Mouse (Mus musculus): ENCODE results near the gene Fam151b. TPM values are rescaled to one million over a fixed set of nuclear protein-coding genes. Genes with fewer than 3 reads are reported as not detected.

Gene Fam151b
- polyA plus RNA-seq, 2 experiments: 1.4 TPM; not detected in 1

- DNase-seq (ENCODE audit: low read depth in 3 of 3, low spot score in 3 of 3) (no peak), ATAC-seq (ENCODE audit: insufficient read depth) (peak; percentile 91)
- peak overlapping the region; percentile 66 for H3K9ac ChIP-seq (replicated peaks)
- no peaks in the 10 kb centered on the region for H3K27me3 ChIP-seq (ENCODE audit: control insufficient read depth, insufficient read depth, low read length)
- no peaks in the 10 kb centered on the region for H3K9me3 ChIP-seq (ENCODE audit: control insufficient read depth, low read length)
- H3K36me3 ChIP-seq (replicated peaks; ENCODE audit: control insufficient read depth, insufficient read depth, low read depth): no peaks in the 10 kb centered on the region
- peak overlapping the region; percentile 74 to 82 for H3K4me3 ChIP-seq (ENCODE audit: insufficient read depth in 1 of 2, low read depth in 2 of 2, low read length in 2 of 2)
- peak overlapping the region; percentile 63 for H3K27ac ChIP-seq
- TF ChIP-seq EP300 (IDR thresholded peaks at IDR 0.05; ENCODE audit: low read depth): no peak
- TF ChIP-seq CTCF (IDR thresholded peaks at IDR 0.05; ENCODE audit: low read depth): no peak
- H3K4me2 ChIP-seq (ENCODE audit: low read depth): peak overlapping the region; percentile 89
- WGBS (ENCODE audit: insufficient replicate concordance): 5% methylated on average over 43 of the region's 47 CpGs
- peaks cover 4% of the 10 kb centered on the region in 2 experiments; a peak in 3 of 4 replicates for H3K4me1 ChIP-seq (replicated peaks; ENCODE audit: control insufficient read depth in 2 of 2, insufficient read depth in 2 of 2, low read length in 1 of 2)
Measured at GRCm38 (mm10) chr13:92529828-92530720, 46.3 kb upstream of the Fam151b start.

- no peaks in the 10 kb centered on the region for H3K36me3 ChIP-seq (replicated peaks; ENCODE audit: control insufficient read depth, insufficient read depth, low read depth)
- H3K27me3 ChIP-seq (ENCODE audit: control insufficient read depth, insufficient read depth, low read length): no peaks in the 10 kb centered on the region
- H3K9ac ChIP-seq (replicated peaks): no peak overlapping the region
- 32% methylated on average over 5 of the region's 5 CpGs for WGBS (ENCODE audit: insufficient replicate concordance)
- ATAC-seq (ENCODE audit: insufficient read depth) (no peak), DNase-seq (ENCODE audit: low read depth in 3 of 3, low spot score in 3 of 3) (no peak)
- 0 out of 4 replicates have a peak, but pooled peaks cover 0 to 5% of the 10 kb centered on the region in 2 experiments for H3K4me1 ChIP-seq (replicated peaks; ENCODE audit: control insufficient read depth in 2 of 2, insufficient read depth in 2 of 2, low read length in 1 of 2)
- H3K4me3 ChIP-seq (ENCODE audit: insufficient read depth in 1 of 2, low read depth in 2 of 2, low read length in 2 of 2): no peak overlapping the region
- no peak overlapping the region for H3K27ac ChIP-seq
- no peak overlapping the region for H3K4me2 ChIP-seq (ENCODE audit: low read depth)
- no peaks in the 10 kb centered on the region for H3K9me3 ChIP-seq (ENCODE audit: control insufficient read depth, low read length)
- TF ChIP-seq EP300 (IDR thresholded peaks at IDR 0.05; ENCODE audit: low read depth) (no peak), CTCF (IDR thresholded peaks at IDR 0.05; ENCODE audit: low read depth) (no peak)
Measured at GRCm38 (mm10) chr13:92523178-92523813, 39.5 kb upstream of the Fam151b start.

GRCm38 (mm10) chr13:92504871-92505270 is 21.1 kb upstream of the Fam151b start:
- Histone ChIP-seq H3K9ac (replicated peaks) (no peak overlapping the region), H3K4me1 (replicated peaks; ENCODE audit: control insufficient read depth in 2 of 2, insufficient read depth in 2 of 2, low read length in 1 of 2) (no peaks in the 10 kb centered on the region), H3K27me3 (ENCODE audit: control insufficient read depth, insufficient read depth, low read length) (no peaks in the 10 kb centered on the region), H3K36me3 (replicated peaks; ENCODE audit: control insufficient read depth, insufficient read depth, low read depth) (no peaks in the 10 kb centered on the region), H3K4me3 (ENCODE audit: insufficient read depth in 1 of 2, low read depth in 2 of 2, low read length in 2 of 2) (no peak overlapping the region), H3K27ac (no peak overlapping the region), H3K4me2 (ENCODE audit: low read depth) (no peak overlapping the region), H3K9me3 (ENCODE audit: control insufficient read depth, low read length) (no peaks in the 10 kb centered on the region)
- ATAC-seq (ENCODE audit: insufficient read depth): no peak
- TF ChIP-seq CTCF (IDR thresholded peaks at IDR 0.05; ENCODE audit: low read depth) (no peak), EP300 (IDR thresholded peaks at IDR 0.05; ENCODE audit: low read depth) (no peak)
- 76% methylated on average over 12 of the region's 12 CpGs for WGBS (ENCODE audit: insufficient replicate concordance)
- no peak for DNase-seq (ENCODE audit: low read depth in 3 of 3, low spot score in 3 of 3)

- no peaks in the 10 kb centered on the region for H3K27me3 ChIP-seq (ENCODE audit: control insufficient read depth, insufficient read depth, low read length)
- TF ChIP-seq EP300 (IDR thresholded peaks at IDR 0.05; ENCODE audit: low read depth): no peak
- TF ChIP-seq CTCF (IDR thresholded peaks at IDR 0.05; ENCODE audit: low read depth): no peak
- ATAC-seq (ENCODE audit: insufficient read depth): no peak
- H3K9me3 ChIP-seq (ENCODE audit: control insufficient read depth, low read length): no peaks in the 10 kb centered on the region
- no peaks in the 10 kb centered on the region for H3K36me3 ChIP-seq (replicated peaks; ENCODE audit: control insufficient read depth, insufficient read depth, low read depth)
- H3K9ac ChIP-seq (replicated peaks): no peak overlapping the region
- H3K4me2 ChIP-seq (ENCODE audit: low read depth): no peak overlapping the region
- no peaks in the 10 kb centered on the region for H3K4me1 ChIP-seq (replicated peaks; ENCODE audit: control insufficient read depth in 2 of 2, insufficient read depth in 2 of 2, low read length in 1 of 2)
- DNase-seq (ENCODE audit: low read depth in 3 of 3, low spot score in 3 of 3): no peak
- no peak overlapping the region for H3K27ac ChIP-seq
- no peak overlapping the region for H3K4me3 ChIP-seq (ENCODE audit: insufficient read depth in 1 of 2, low read depth in 2 of 2, low read length in 2 of 2)
- WGBS (ENCODE audit: insufficient replicate concordance): 73% methylated on average over 1 of the region's 1 CpGs
Measured at GRCm38 (mm10) chr13:92491923-92492322, 8.1 kb upstream of the Fam151b start.

GRCm38 (mm10) chr13:92490817-92491216 is 7.0 kb upstream of the Fam151b start:
- no peak for DNase-seq (ENCODE audit: low read depth in 3 of 3, low spot score in 3 of 3)
- Histone ChIP-seq H3K4me2 (ENCODE audit: low read depth) (no peak overlapping the region), H3K27ac (no peak overlapping the region), H3K9me3 (ENCODE audit: control insufficient read depth, low read length) (no peaks in the 10 kb centered on the region), H3K27me3 (ENCODE audit: control insufficient read depth, insufficient read depth, low read length) (no peaks in the 10 kb centered on the region), H3K36me3 (replicated peaks; ENCODE audit: control insufficient read depth, insufficient read depth, low read depth) (no peaks in the 10 kb centered on the region), H3K4me1 (replicated peaks; ENCODE audit: control insufficient read depth in 2 of 2, insufficient read depth in 2 of 2, low read length in 1 of 2) (no peaks in the 10 kb centered on the region), H3K4me3 (ENCODE audit: insufficient read depth in 1 of 2, low read depth in 2 of 2, low read length in 2 of 2) (no peak overlapping the region), H3K9ac (replicated peaks) (no peak overlapping the region)
- ATAC-seq (ENCODE audit: insufficient read depth): no peak
- WGBS (ENCODE audit: insufficient replicate concordance): 66% methylated on average over 4 of the region's 4 CpGs
- TF ChIP-seq EP300 (IDR thresholded peaks at IDR 0.05; ENCODE audit: low read depth): no peak
- TF ChIP-seq CTCF (IDR thresholded peaks at IDR 0.05; ENCODE audit: low read depth): no peak
